Mouse (Mus musculus): ENCODE measurements at regions not wholly inside any gene's neighbourhood (a gene's known extent, or its start where the extent isn't known, plus 50 kb on each side); places are given as distances from the start of the nearest gene placed in this dataset.

DNA sequence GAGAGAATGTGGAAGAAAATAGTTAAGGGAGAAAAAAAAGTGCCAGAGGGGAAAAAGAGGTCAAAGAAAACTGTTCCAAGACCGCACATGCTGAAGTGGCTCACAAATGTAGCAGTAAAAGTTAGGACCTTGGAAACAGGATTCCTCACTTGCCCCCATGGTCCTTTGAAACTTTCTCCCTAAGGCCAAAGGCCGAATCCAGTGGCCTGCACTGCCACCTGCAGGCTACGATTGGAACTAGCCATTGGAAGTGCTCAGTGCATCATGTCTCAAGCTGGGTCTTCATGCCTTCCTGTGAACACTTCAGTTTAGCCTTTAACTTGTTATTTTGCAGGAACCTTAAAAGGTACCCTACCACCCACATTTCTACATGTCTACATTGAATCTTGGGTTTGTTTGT, 56.3 kb upstream of the Mctp2 start:
- peak; percentile 94 for ATAC-seq (ENCODE audit: poor library complexity, severe bottlenecking)

DNA sequence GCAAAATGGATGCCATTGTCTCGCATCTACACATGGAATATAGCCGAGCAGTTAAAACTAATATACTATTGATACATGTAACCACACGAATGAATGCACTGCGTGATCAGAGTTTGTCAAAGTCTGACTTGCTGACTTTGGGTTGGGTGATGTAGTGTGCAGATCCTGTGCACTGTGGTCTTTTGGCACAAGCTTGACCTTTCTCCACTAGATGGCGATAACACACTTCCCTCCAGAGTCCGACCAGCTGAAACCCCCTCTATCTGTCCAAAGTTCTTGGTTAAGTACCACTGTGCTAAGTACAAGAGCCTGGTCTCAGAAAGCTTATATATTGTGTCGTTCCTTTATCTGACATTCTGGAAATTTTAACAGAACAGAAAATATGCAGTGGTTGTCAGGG, 84.9 kb upstream of the Mctp2 start:
- ATAC-seq (ENCODE audit: poor library complexity, severe bottlenecking) = no peak

DNA sequence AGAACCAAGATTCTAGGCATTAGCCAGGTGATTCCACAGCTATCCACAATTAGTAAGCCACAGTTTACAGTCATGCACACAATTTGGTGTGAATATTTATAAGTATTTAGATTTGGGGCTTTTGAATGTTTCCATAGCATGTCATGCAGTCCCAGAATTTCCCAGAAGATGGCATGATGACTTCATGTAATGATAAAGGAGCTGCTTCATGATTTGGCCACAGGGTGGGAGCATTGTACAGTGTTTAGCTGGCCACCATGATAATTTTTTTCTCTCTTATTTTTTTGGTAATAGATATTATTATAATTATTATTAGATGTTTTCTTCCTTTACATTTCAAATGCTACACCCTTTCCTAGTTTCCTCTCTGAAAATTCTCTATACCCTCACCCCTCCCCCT, 93.6 kb upstream of the Mctp2 start:
- ATAC-seq (ENCODE audit: poor library complexity, severe bottlenecking) = no peak

DNA sequence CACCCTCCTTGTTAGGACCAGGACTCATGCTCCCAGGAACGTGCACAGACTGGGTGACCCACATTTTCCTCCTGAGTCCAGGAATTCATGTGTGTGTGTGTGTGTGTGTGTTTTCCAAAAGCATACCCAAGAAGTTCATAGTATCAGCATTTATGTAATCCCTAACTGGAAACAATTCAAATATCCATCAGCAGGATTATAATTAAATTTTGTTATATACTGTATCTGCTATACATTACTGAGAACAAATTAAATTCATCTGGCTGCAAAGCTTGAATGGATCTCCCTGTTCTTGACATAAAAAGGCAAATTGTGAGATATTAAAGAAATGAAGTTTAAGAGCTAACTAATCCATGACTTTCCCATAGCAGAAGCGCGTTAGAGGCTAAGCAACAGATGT, 99.7 kb upstream of the Mctp2 start:
- ATAC-seq (ENCODE audit: poor library complexity, severe bottlenecking) = no peak

DNA sequence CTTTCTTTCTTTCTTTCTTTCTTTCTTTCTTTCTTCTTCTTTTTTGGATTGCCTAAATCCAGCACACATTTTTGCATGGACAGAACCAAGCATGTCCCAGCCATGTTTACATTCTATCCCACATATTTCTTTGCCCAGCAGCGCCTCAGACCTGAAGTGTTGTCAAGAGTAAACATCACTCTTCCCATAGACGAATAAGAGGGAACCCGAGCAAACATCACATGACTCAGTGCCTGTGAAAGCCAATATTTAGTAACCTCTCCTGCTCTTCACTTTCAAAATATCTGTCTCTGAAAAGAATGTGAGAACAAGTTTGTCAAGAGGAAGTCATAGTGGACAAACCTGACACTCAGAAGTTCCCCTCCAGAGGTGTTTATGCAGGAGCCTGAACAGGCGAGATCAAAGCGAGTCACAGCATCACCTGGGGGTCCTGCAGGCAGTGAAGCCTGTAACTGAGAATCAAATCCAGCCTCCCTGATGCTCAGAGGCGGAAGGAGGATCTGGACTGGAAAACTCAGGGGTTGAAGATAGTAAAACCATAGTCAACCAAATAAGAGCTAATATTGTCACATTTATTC, 102.1 kb upstream of the Mctp2 start:
- no peak for ATAC-seq (ENCODE audit: poor library complexity, severe bottlenecking)

DNA sequence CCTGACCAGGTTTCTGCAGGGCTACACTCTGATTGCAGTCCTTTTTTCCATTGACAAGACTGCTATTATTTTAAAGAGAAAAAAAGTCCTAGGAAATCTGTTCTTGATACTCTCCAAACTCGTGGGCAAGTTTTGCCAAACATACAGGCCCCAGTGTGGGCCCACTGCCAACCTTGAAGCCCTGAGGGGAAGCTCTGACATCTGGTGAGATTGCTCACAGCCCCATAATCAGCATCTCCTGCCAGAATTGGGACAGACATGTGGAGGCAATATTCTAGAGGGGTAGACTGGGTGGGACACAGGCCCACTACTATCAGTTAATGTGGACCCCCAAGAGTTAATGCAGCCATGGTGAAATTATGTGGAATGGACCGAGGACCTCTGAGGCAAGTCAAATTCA, 132.1 kb upstream of the Mctp2 start:
- no peak for ATAC-seq (ENCODE audit: poor library complexity, severe bottlenecking)

DNA sequence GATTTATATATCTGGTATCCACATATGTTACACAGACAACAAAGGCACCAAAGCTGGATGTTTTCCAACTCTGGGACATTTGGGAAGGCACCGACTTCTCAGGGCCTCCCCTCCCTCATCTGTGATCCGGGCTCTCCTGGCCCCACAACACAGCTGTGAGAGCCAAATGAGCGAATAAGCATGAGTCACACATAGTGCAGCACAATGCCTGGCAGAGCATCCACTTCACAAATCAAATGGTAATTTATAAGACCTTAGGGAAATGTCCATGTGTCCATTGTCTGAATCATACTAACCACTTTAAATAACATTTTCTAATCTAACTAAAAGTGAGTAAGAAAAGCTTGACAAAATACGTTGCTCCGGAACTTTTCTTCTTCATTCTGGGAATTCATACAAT, 135.6 kb upstream of the Mctp2 start:
- ATAC-seq (ENCODE audit: poor library complexity, severe bottlenecking) = no peak

DNA sequence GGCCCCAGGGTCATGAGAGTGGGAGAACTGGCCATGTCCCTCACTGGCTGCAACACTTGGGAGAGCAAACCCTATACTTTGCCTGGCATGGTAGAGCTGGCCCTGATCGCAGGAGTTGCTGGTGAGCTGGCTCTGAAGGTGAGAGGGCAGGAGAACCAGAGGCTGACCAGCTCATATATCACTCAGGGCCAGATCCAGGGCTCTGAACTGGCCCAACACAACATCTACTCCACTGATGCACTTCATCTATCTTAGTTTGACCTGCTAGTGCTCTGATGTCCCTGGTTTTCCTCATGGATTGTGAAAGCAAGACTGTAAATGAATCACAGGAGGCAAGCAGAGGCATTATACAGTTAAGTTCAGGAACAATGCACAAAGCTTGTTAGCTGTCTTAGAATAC, 137.6 kb upstream of the Mctp2 start:
- no peak for ATAC-seq (ENCODE audit: poor library complexity, severe bottlenecking)

DNA sequence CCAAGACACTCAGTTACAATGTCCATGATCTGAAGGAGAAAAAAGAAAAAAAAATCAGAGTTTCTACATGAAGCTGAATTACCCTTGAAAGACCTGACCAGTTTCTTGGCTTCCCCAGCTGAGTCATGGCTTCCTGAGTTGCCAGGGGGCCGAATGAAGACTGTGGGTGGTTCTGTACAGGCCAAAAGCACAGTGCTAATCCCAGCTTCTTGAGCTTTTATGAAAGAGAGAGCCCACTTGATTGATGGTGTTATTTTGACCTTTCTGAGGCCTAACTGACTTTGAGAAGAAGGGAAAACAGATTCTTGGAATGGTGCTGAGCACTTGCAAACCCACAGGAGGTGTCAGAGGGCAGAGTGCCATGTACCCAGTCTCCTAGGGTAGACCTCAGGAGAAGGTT, 138.4 kb upstream of the Mctp2 start:
- ATAC-seq (ENCODE audit: poor library complexity, severe bottlenecking) = no peak

DNA sequence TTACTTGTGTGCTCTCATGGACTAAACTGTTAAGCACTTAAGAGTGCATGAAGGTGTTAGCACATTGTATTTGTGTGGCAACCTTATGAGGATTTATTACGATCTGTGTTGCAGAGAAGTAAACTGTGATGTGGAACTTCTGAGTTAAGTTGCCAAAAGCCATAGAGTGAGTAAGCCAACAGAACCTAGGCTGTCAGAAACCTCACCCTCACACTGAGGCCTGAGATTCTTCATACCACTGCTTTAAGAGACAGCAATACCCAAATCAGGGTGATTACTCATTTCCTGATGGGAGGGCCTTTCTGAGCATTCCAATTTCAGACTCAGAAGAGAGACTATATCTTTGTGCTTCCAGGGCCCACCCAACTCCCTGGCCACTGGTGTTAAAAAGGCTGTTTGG, 140.5 kb upstream of the Mctp2 start:
- no peak for ATAC-seq (ENCODE audit: poor library complexity, severe bottlenecking)

DNA sequence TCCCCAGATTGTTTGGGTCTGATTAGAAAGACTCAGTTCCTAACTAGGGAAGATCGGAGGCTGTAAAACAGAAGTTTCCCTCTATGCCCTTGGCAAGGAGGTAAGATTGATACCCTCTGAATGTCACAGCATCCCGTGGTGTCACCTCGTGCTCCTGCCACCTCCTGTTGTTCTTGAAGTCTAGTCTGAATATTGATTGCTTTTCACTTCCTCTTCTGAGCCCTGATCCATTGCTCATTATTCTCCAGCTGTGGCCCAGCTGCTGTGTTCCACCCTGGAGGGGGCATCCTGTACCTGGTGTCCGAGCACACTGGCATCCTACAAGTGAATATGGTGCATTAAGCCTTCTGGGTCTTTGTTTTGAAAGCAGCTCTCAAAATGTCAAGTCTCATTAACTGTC, 156.6 kb upstream of the Mctp2 start:
- ATAC-seq (ENCODE audit: poor library complexity, severe bottlenecking) = no peak

DNA sequence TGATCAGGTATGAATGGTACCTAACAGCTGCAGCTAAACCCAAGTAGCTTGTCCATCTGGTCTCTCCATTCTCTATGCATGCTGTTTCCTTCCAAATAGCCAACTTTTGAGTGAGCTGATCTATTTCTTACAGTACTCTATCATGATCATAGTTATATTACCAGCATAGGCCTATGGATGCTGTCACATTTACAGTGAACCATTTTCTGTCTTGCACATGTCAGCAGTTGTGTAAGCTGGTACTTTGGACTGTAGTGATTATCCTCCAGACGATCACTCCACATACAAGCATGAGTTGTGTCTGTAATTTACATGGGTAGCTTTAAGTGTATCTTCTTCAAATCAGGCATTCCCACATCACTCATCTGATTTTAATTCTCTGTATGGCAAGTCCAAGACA, 158.2 kb upstream of the Mctp2 start:
- no peak for ATAC-seq (ENCODE audit: poor library complexity, severe bottlenecking)

DNA sequence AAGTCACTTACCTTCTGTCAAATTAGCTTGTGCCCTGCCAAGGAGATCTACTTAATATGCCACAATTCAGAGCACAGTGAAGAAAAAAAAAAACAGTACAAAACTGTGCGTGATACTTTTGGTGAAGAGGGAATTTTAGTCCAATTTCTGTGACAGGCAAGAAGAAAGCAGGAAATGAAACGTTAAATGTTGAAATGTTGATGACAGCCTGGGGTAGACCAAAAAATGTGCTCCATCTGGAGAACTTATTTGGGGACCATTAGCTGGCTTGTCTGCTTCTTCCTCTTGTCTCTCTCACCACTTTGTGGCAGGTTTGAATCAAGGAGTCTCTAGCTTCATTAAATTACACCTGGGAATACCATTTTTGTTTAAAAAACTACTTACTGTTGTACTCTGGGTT, 163.3 kb upstream of the Mctp2 start:
- no peak for ATAC-seq (ENCODE audit: poor library complexity, severe bottlenecking)

DNA sequence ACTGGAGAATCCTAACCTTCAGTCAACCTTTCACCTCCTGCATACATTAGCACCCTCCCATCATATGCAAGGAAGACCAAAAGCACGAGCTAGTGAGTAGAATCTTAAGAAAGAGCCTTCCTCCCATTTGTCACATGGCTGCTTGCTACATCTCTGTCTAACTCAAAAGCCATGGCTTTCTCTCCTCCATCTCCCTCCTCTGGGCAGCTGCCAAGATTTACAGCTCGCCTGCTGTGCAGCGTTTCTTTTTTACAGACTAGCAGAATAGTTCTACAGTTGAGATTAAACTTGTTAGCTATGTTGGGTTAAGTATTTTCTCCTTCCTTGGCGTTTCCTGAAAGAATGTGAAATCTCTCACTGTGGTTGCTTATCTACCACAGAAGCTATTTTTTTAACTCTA, 168.3 kb upstream of the Mctp2 start:
- ATAC-seq (ENCODE audit: poor library complexity, severe bottlenecking) = no peak

DNA sequence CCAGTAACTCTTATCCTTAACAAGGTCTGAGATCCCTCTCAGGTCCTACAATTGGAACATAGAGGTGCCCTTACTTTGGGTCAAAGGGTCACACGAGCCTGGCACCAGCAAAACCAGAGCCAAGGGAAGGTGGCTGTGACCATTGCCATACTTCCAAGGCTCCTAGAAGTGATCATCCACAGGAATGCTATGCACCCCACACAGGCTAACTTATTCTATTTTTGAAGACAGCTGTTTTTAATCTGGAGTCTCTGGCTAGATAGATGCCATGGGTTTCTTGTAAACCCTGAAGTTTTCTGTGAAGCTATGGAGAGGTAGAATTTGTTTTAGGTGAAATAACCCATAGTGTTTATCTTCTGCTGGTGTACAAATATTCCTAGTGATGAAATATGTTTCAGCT, 172.5 kb upstream of the Mctp2 start:
- no peak for ATAC-seq (ENCODE audit: poor library complexity, severe bottlenecking)

DNA sequence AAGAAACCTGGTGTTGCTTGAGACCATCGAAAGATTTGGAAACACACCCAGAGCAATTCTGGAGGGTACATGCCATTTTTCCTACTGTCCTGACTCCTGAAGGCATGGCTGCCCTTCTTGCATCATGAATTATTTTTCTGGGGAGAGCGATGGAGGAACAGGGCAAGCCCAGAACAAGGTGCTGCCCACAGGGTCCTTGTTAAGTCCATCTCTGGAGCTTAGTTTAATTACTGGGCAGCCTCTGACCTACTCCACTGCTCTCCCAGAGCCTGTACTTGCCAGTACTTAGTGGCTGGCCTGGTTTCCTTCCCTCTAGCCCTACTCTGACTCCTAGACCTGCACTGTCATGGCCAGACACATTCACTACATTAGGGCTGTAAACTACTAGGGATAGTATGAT, 174.9 kb upstream of the Mctp2 start:
- no peak for ATAC-seq (ENCODE audit: poor library complexity, severe bottlenecking)

DNA sequence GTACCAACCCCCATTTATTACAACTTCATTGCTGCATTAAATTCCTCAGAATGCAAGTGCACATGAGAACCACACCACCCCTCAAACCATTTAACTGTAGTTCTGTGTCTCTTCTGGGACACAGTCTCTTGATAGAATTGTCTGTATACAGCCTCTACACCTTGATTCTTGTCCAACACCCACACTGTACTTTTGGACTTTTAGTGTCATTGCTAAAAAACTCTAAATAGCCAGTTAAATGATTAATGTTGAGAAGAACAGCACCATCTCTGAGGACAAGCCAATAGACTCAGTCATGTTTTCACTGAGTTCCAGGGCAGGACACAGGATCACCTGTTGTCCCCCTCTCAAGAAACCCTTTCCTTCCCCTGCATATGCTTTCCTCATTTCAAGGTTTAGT, 183.8 kb upstream of the Mctp2 start:
- ATAC-seq (ENCODE audit: poor library complexity, severe bottlenecking) = no peak

DNA sequence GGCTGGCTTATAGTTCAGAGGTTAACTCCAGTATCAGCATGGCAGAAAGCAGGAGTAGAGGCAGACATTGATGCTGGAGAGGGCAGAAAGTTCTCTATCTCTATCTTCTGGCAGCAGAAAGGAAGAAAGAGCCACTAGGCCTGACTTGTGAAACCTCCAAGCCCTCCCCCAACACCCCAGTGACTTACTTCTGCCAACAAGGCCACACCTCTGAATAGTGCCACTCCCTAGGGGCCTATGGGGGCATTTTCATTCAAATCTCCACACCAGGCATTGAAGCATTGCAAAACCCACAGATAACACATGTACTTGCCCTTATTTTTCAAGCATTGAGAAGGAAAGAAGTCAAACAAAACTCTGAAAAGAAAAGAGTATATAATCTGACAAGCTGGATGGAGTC, 186.9 kb upstream of the Mctp2 start:
- no peak for ATAC-seq (ENCODE audit: poor library complexity, severe bottlenecking)

DNA sequence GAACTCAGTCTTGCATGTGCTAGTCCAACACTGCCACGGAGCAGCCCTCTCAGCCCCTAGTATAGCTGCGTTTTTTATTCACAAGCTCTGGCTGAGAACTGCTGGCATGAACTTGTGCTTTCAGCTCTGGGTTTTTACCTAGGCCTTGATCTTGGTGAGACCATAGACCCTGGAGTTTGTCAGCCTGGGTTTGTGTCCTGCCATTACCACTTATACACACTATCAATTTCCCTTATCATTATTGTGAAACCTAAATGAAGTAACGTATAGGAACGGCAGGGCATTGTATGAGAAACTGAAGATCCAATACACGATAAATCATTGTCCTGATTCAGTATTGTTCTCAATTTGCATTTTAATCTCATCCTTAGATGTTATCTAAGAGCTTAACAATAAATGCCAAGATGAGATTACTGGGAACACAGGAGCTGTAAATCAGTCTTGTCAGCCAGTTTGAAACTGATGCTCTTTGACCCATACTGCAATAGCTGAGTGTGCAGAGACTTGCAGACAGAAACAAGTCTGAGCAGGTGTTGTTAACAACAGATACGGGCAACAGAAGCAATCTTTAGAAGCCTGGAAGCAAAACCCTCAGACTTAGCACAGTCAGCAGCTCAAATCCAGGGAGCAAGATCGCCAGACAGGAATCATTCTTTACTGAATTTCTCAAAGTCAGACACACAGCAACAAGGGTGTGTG, 190.7 kb upstream of the Mctp2 start:
- ATAC-seq (ENCODE audit: poor library complexity, severe bottlenecking) = no peak

DNA sequence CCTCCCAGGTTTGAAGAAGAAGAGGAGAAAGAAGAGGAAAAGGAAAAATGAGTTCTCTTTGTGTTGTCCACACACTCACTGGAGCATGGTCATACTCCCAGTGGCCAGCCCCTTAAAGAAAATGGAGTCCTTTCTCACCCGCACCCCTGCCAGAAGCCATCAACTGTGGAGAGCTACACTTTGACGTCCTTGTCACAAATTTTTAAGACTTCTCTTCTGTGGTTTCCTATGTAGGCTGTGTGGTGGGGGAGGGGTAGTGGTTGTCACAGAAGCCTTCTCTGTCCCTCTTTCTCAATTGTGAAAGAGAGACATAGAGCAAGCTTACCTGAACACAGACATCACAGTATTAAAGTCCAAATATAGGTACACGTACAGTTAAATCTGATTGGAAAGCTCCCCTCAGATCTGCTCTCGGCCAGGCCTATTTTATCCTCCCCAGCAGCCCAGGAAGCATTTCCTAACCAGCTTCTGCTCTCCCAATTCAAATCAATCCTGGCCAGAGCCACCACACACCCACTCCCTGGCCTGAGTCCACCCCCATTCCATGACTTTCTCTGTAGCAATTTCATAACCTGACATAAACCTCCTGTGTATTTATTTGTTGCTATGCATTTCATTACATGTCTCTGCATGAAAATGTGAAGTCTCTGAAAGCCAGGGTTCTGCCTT, 192.3 kb upstream of the Mctp2 start:
- no peak for ATAC-seq (ENCODE audit: poor library complexity, severe bottlenecking)

DNA sequence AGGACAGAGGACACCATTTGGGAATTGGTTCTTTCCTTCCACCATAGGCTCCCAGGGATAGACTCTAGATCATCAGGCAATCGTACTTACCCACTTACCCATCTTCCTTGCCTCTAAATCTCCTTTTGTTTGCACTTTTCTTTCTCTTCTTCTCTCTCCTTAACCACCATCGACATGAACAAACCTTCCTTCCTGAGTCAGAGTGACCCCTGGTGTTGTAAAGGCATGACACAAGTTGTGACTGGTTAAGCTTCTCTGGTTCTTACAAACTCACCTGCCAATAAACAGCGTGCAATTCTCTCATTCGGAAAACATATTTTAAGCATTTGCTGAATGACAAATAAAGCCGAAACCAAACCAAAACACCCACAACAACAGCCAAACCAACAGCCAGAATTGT, 193.4 kb upstream of the Mctp2 start:
- ATAC-seq (ENCODE audit: poor library complexity, severe bottlenecking) = no peak

DNA sequence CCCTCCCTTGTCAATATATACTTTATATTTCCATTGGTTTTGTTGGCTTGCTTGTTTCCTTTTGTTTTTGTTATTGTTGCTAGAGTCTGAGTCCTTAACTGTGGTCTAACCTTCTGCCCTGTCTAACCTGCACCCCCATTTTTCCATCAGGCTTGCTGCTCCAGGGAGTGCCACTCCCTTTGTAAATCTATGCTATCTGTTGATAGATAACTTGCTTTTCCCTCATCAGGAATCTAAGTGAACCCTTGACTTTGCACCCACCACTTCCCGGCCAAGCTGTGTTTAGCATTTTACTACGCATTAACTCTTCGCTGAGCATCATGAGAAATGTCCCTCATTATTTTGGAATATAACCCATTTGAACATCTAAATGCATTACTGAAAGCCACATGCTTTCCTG, 193.8 kb upstream of the Mctp2 start:
- ATAC-seq (ENCODE audit: poor library complexity, severe bottlenecking) = no peak

DNA sequence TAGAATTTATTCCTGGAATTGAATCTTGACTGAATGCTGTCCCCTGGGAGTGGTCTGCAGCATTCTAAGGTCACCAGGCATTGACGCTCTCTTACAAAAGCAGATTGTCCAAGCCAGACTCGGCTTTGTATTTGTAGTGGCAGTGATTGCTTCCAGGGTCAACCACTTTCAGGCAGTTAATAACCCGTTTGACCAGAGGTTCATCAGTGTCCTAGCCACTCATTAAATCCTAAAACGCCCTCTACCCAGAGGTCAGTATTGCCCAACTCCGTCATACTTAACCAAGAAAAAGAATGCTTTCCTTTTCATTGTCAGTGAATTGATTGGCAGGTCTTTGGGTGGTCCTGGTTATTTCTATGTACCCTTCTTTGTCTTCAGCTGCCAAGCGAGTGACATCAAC, 194.6 kb upstream of the Mctp2 start:
- ATAC-seq (ENCODE audit: poor library complexity, severe bottlenecking) = no peak

Data from megakaryocyte, adult 5-6 weeks (primary cell).